Mouse (Mus musculus) ovary, adult 18-20 months (tissue): Measurements from ENCODE around the gene Cacul1.

ENCODE experiments used
- DNase-seq: peaks from one replicate; pipeline ENCODE4 v3.0.0; 2022; ENCODE audit warnings: low spot score, mixed read lengths

Gene Cacul1

DNA sequence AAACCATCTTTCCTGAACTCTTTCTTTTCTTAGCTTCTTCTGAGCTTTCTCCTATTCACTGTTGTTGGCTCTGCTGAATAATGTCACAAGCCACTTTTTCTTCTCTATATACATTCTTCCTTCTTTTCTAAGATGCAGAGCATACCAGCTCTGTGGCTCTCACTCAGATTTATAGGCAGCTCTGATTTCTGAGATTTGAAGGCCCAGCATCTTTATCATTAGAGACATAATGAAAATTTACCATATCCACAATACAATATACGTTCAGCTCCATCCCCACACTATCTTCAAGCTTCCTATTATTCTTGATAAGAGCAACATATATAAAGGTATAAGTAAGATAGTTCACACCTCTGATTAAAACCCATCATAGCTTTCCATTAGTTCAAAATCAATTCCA lies 50.7 kb downstream of the Cacul1 start:
- DNase-seq = no peak

DNA sequence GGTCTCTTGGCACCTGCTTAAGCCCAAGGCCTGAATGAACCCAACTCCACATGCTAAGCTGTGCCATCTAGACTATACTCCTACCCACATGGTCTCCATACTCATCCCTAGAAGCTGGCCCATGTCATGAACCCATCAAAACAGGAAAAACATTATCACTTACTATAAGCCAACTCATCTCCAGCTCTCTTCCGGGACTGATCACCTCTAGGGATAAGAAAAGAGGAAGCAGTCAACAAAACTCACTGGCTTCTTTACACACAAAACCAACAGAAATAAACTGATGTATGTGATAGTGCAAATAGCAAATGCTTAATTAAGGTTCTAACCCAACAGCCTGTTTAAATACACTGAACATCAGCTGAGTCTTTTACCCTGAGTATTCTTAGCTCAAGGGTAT lies 51.5 kb downstream of the Cacul1 start:
- DNase-seq = no peak

DNA sequence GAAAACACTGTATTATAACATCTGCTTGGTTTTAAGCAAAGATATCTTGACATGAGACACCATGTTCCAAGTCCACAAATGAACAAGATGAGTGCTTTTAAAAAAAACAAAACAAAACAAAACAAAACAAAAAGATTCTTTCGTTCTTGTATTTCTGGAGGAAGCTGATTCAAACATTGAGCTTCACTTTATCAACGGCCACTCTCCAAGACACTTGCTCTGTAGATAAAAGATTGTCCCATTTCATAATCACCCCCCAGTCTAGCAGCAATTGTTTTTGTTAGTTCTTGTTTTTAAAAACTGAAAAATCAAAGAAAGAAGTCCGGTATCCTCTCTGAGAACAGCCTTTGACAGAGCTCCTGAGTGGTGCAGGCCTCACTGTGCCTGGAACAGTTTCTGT lies 52.2 kb downstream of the Cacul1 start:
- no peak for DNase-seq

DNA sequence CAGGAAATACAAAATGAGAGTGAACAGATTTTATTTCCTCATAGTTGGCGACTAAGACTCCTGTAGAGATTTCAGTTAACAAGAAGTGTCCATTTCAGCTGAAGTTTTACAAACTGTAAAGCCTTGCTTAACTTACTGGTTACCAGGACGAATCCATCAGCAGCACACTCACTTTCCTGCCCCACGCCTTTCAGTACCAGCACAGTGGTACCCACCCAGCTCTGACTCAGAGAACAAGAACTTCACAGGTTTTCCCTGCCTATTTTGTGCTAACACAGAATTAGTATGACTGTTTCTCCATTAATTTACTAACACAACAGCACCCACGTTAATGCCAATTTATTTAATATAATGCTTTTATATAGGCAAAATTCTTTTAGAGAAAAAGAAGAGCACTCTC lies 53.9 kb downstream of the Cacul1 start:
- DNase-seq = no peak

DNA sequence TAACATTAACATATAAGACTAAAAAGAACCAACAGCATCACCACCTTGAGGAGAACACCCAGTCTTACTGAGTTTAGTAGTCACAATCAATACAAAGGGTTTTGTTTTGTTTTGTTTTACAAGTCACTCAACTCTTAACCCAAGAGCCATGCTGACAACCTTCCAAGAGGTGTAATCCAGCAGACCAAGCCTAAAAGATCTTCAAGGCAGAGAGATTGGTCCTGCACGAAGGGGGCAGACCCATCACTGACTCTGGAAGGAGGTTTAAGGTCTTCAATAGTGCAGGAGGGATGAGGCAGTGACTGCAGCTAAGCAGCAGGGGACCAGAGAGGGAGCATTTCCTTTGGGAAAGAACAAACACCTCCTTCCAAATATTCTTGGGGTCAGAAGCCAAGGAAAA lies 55.7 kb downstream of the Cacul1 start:
- DNase-seq = no peak

DNA sequence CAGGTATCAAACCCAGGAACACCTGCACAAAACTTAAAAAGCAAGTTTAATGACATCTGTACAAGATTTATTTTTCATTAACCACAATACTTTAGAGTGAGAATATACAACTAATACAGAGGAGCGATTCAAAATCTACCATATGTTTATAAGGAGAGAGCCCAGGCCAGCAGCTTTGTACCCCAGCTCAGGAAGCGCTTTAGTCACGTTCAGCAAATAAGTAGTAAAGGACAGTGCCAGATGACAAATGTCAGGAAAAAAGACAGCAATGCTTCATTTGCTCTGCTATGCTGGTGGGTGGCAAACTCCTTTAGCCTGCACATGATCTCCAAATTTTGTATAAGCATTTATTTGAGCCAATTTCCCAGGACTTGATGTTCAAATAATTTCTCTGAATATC lies 56.1 kb downstream of the Cacul1 start:
- no peak for DNase-seq

DNA sequence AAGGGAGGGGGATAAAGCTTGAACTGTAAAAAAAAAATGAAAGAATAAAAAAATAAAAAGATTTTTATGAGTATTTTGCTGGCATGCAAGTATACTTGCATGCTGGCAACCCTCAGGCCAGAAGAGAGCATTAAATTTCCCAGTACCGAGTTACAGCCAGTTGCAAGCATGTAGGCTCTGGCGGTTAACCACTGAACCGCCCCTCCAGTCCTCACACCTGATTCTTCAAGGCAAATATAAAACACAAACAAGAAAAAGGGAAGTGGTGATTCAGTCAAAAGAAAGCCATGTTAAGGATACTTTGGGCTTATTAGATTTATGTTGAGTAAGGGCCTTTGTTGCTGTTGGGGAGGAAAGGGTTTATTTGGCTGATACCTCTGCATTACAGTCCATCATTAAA lies 60.7 kb downstream of the Cacul1 start:
- no peak for DNase-seq

DNA sequence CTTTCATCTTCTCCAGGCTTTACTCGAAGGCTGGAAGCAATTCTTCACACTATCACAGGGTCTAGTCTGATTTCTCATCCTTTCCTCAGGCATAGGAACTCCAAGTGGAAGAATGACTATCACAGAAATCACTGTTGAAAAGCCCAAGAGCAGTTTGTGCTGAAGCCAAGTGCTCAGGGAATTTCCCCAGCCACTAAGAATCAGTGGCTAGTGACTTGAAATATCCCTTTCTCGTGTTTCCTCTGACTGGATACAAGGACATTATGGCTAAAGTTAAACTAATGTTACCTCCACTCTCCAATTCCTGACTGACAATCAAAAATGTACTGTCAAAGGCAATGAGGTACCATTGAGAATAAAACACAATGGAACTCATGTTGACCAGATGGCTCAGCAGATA lies 65.8 kb downstream of the Cacul1 start:
- DNase-seq = no peak

DNA sequence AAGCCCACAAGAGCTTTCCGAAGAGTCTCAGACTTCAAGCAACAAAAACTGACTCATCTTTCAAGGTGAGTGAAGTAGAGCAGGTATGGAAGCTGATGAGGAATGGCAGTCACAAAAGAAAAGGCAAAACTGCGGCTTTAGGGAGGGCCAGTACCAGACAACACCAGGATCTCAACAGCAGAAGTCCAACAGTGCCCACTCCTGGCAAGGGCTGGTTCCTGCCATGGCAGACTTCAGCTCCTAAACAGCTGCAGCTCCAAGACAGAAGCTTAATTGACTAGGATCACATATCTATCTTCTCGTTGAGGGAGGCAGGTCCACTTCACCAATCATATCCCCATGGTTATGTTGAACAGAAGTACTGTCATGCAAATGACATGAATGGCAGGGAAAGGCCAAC lies 67.4 kb downstream of the Cacul1 start:
- no peak for DNase-seq

DNA sequence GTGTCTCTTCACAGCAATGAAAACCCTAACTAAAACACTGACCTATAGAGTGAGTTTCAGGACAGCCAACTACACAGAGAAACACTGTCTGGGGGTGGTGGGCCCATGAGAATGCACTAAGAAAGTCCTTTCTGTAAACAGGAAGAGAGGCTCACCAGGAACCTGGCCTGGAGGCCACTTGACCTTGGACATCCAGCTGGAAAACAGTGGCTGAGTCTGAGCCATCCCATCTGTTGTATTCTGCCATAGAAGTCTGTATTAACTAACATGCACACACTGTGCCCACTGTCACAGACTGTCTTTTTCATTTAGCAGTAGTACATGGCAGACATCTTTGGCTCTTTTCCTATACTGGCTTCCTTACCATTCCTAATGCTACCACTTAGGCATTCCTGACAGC lies 80.6 kb downstream of the Cacul1 start:
- DNase-seq = no peak

DNA sequence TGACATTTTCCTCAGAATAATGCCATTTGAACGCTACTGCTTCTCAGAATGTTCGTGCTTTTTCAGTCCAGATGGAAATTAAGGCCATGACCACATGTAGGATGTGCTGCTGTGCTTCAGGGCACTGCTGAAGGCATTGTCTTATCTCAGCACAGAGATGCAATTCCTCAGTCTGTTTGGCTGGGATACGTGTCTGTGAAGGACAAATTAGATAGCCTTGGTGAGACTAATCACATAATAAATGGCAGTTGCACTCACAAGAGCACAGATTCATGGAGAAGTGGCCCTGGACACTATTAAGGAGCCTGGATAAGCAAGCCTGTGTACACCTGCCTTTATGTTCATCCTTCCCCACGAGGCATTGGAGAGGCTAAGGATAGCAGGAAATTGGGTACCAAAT lies 83.7 kb downstream of the Cacul1 start:
- DNase-seq = no peak

DNA sequence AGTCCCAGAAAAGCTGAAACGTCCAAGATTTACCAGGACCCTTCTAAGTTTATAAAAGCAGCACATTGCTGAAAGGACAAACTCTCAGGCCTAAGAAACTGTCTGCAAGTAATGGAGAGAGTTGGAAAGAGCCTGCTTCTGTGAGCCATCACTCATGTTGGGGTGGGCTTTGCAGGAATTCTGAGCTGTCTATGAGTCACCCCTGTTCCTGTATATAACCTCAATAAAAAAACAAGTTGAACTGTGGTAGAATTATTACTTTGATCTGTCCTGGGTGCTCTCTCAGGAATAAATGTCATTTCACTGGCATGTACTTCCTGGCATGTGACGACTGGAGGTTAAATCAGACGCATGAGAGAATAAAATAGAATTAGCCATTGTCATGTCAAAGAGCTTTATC lies 85.1 kb downstream of the Cacul1 start:
- no peak for DNase-seq

DNA sequence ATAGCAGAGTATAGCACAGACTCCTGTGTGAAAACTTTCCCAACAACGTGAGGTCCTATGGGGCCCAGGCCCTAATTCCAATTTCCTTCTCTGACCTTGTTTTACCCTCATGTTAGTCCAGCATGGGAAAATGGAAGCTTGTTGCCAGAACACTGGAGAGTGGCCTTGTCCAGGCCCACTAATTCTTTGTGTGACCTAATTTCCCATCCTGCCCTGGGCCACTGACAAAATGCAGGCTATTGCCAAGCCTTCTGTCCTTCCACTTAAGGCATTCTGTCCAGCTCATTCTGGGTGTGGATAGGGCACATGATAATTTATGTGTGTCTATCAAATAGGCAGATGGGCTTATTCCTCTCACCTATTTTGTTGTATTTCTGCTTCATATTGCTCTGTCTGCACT lies 91.3 kb downstream of the Cacul1 start:
- DNase-seq = no peak

DNA sequence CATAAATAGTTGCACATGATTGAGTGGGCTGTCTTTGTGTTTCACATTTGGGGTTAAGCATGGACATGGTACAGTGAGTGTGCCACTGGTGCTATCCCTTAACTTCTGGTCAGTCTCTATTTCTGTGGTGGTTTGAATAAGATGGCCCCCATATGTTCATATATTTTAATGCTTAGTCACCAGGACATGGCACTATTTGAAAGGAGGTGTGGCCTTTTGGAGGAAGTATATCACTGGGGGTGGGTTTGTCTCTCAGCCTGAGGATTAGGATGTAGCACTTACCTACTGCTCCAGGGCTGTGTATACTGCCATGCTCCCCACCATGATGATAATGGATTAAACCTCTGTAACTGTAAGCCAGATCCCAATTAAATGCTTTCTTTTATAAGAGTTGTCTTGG lies 95.6 kb downstream of the Cacul1 start:
- DNase-seq = no peak

DNA sequence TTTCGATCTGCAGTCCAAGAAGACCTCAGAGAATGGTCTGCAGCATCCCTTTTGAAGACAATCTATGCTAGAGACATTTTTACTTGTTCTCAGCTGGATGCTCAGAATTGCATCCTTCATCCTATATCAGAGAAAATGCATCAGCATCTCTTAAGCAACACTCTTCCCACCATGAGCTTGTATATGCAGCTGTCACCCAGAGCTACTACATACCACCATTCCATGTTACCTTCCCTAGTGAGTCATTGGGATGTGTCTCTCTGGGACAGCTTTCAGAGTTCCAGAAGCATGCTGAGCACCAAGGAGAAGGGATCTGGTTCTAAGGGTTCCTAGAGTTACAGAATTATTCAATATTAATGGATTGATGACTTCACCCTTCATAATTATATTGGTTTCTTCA lies 102.0 kb downstream of the Cacul1 start:
- no peak for DNase-seq

DNA sequence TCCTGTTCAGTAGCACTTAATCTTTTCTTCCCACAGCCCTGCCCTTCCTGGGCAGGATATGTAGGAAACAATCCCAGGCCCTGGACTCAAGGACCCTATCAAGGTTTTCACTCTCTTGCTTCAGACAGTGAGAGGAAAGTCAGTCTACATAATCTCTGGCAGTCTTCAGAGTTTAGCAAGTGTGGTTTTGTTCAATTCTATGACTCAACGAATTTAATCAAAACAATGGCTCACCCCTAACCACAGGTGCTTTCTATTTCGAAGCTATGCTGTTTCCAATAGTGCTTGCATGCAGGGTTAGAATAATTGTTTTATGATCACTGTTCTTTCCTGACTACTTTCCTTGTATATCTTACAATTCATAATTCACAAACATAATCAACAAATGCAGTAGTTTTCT lies 103.0 kb downstream of the Cacul1 start:
- no peak for DNase-seq
